Mouse (Mus musculus) frontal cortex, postnatal 10 days (tissue): ENCODE data around the gene Ipo4.

Source experiments
- DNase-seq, 2 experiments: peaks; one replicate each; pipeline ENCODE4 v3.0.0; 2022; ENCODE audit warnings: low spot score in 2 of 2, mixed read lengths in 1 of 2

Ipo4 gene

GRCm38 (mm10) chr14:55635523-55636007, at the start of gene Ipo4:
Ipo4 (minus strand) TSS chr14:55635957.
- peak; percentile 79 to 86 for DNase-seq

- no peak for DNase-seq
Observed at GRCm38 (mm10) chr14:55682118-55682493, 46.3 kb upstream of the Ipo4 start.

- DNase-seq = peak; percentile 93 to 96
Observed at GRCm38 (mm10) chr14:55681160-55682117, 45.7 kb upstream of the Ipo4 start, which contains the start of gene Tinf2. Tinf2 (minus strand) TSS chr14:55681820.

GRCm38 (mm10) chr14:55677615-55678014, 41.9 kb upstream of the Ipo4 start:
- no peak for DNase-seq

GRCm38 (mm10) chr14:55672741-55673060, 36.9 kb upstream of the Ipo4 start:
- DNase-seq = no peak

GRCm38 (mm10) chr14:55671833-55672740, 36.3 kb upstream of the Ipo4 start, which contains the start of the genes Gmpr2 and Nedd8:
Gmpr2 (plus strand) TSS chr14:55671941.
Nedd8 (minus strand) TSS chr14:55672124.
- DNase-seq = peak; percentile 89 to 91

- no peak for DNase-seq
Observed at GRCm38 (mm10) chr14:55671486-55671832, 35.7 kb upstream of the Ipo4 start.

GRCm38 (mm10) chr14:55660636-55661035, 24.9 kb upstream of the Ipo4 start:
- no peak for DNase-seq

GRCm38 (mm10) chr14:55659960-55660573, 24.3 kb upstream of the Ipo4 start, which contains the start of gene Mdp1:
Mdp1 (minus strand) TSS chr14:55660508.
- DNase-seq = peak; percentile 69 to 78

- no peak for DNase-seq
Observed at GRCm38 (mm10) chr14:55658011-55658410, 22.3 kb upstream of the Ipo4 start.

- no peak for DNase-seq
Observed at GRCm38 (mm10) chr14:55656935-55657334, 21.2 kb upstream of the Ipo4 start.

- DNase-seq = no peak
Observed at GRCm38 (mm10) chr14:55651528-55651927, 15.8 kb upstream of the Ipo4 start.

GRCm38 (mm10) chr14:55649884-55650283, 14.1 kb upstream of the Ipo4 start, which contains the start of gene Tssk4:
Tssk4 (plus strand) TSS chr14:55650184.
- no peak for DNase-seq

- no peak for DNase-seq
Observed at GRCm38 (mm10) chr14:55644261-55644888, 8.6 kb upstream of the Ipo4 start.

- peak; percentile 65 to 84 for DNase-seq
Observed at GRCm38 (mm10) chr14:55643060-55643907, 7.5 kb upstream of the Ipo4 start, which contains the start of gene Tm9sf1. Tm9sf1 (minus strand) TSS chr14:55643806.

- DNase-seq = no peak
Observed at GRCm38 (mm10) chr14:55642679-55643059, 6.9 kb upstream of the Ipo4 start.

- DNase-seq = no peak
Observed at GRCm38 (mm10) chr14:55641291-55641690, 5.5 kb upstream of the Ipo4 start.

GRCm38 (mm10) chr14:55640816-55641215, 5.1 kb upstream of the Ipo4 start:
- no peak for DNase-seq

- no peak for DNase-seq
Observed at GRCm38 (mm10) chr14:55637795-55638194, 2.0 kb upstream of the Ipo4 start, which contains the start of gene Gm49378. Gm49378 (minus strand) TSS chr14:55637895.
